9 mouse cellular contexts compared by ENCODE assay signal in the genomic region with DNA sequence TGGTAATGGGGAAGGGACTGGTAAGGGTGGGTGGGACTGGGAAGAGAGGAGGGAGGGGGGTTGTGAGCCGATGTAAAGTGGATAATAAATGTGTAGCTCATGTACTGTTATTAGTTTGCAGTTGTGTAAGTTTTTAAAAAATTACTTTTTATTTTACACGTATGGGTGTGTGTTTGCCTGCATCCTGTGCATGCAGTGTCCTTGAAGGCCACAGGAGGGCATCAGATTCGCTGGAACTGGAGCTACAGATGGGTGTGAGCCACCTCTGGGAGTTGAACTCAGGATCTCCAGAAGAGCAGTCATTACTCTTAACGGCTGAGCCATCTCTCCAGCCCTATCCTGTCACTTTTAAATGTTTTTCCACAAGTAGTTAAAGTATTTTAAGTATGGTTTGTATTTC. TPM values are rescaled to one million over a fixed set of nuclear protein-coding genes. Genes with fewer than 3 reads are reported as not detected.
DNase-seq lines count a peak whose midpoint lies in the region; ATAC-seq and TF ChIP-seq lines count a peak whose summit lies in the region.
"Had no signal": no experiment of that assay in that cellular context is flagged by ENCODE, and none has a peak within 500 bp of the region (broad histone marks: within the 10 kb centered on the region; RNA-seq: fewer than 3 reads in every experiment).

No protein-coding gene starts in this region.

- in situ Hi-C loops in Patski (cut with MboI; ENCODE audit: low pct_unique_long_range_greater_than_20kb), result no loop called here

- no peak overlapping the region for H3K9ac ChIP-seq in intestine, postnatal 0 days (ENCODE audit: low read depth, low read length)
- no peak overlapping the region for H3K9ac ChIP-seq in intestine, embryonic 15.5 days
- no peak overlapping the region for H3K9ac ChIP-seq in liver, embryonic 14.5 days (replicated peaks)
- no peak overlapping the region for H3K9ac ChIP-seq in hindbrain, embryonic 16.5 days (ENCODE audit: low read depth, low read length)

- TF ChIP-seq CTCF in intestine, postnatal 0 days (IDR thresholded peaks at IDR 0.05; ENCODE audit: low read depth), result peak; percentile 74
- peak; percentile 89 for TF ChIP-seq CTCF in Patski (IDR thresholded peaks at IDR 0.05)
- TF ChIP-seq CTCF in liver, embryonic 14.5 days (IDR thresholded peaks at IDR 0.05; ENCODE audit: low read depth), result peak; percentile 77

- H3K27ac ChIP-seq in intestine, postnatal 0 days (ENCODE audit: low read depth, low read length), result peak overlapping the region; percentile 35; the same call in 1 of the 2 replicates
- no peak overlapping the region for H3K27ac ChIP-seq in intestine, embryonic 15.5 days
- no peak overlapping the region for H3K27ac ChIP-seq in liver, embryonic 14.5 days
- H3K27ac ChIP-seq in hindbrain, embryonic 16.5 days (ENCODE audit: low read depth, low read length), result no peak overlapping the region

- no peaks in the 10 kb centered on the region for H3K36me3 ChIP-seq in intestine, postnatal 0 days (ENCODE audit: control insufficient read depth, insufficient read depth)
- H3K36me3 ChIP-seq in intestine, embryonic 15.5 days, result no peaks in the 10 kb centered on the region
- no peaks in the 10 kb centered on the region for H3K36me3 ChIP-seq in liver, embryonic 14.5 days (replicated peaks; ENCODE audit: control insufficient read depth, insufficient read depth, low read depth)
- H3K36me3 ChIP-seq in hindbrain, embryonic 16.5 days (ENCODE audit: control insufficient read depth, insufficient read depth, low read length), result no peaks in the 10 kb centered on the region; the same call in 1 of the 2 replicates

- POLR2A ChIA-PET in Patski (lab: Charles Lee), result no interaction called here

- peaks cover 2% of the 10 kb centered on the region for H3K4me1 ChIP-seq in intestine, postnatal 0 days (replicated peaks; ENCODE audit: control insufficient read depth, insufficient read depth, low read length)
- H3K4me1 ChIP-seq in intestine, embryonic 15.5 days (replicated peaks), result peaks cover 10% of the 10 kb centered on the region
- peaks cover 15 to 24% of the 10 kb centered on the region in 2 experiments for H3K4me1 ChIP-seq in liver, embryonic 14.5 days (replicated peaks; ENCODE audit: control insufficient read depth in 2 of 2, insufficient read depth in 2 of 2, low read length in 1 of 2)
- peaks cover 23% of the 10 kb centered on the region for H3K4me1 ChIP-seq in hindbrain, embryonic 16.5 days (ENCODE audit: control insufficient read depth, insufficient read depth, low read depth, low read length)

- DNase-seq in 416B (ENCODE audit: low read depth) (peak; percentile 73), Patski (ENCODE audit: low read depth, low spot score) (no peak)
- DNase-seq in liver, embryonic 14.5 days (ENCODE audit: low read depth in 3 of 3, low spot score in 3 of 3), result peak in 1 of 3 experiments; percentile 26
- peak; percentile 72 for DNase-seq in thymus, postnatal 25 days

- no peak overlapping the region for H3K4me3 ChIP-seq in intestine, postnatal 0 days (ENCODE audit: low read depth, low read length)
- H3K4me3 ChIP-seq in intestine, embryonic 15.5 days (replicated peaks), result no peak overlapping the region
- H3K4me3 ChIP-seq in liver, embryonic 14.5 days (ENCODE audit: insufficient read depth in 1 of 2, low read depth in 2 of 2, low read length in 2 of 2), result no peak overlapping the region
- H3K4me3 ChIP-seq in hindbrain, embryonic 16.5 days (ENCODE audit: low read length), result no peak overlapping the region

- no peak overlapping the region for H3K4me2 ChIP-seq in intestine, postnatal 0 days (replicated peaks; ENCODE audit: low read depth)
- no peak overlapping the region for H3K4me2 ChIP-seq in intestine, embryonic 15.5 days (replicated peaks)
- H3K4me2 ChIP-seq in liver, embryonic 14.5 days (ENCODE audit: low read depth), result no peak overlapping the region
- no peak overlapping the region for H3K4me2 ChIP-seq in hindbrain, embryonic 16.5 days (ENCODE audit: low read length)

- ATAC-seq in intestine, postnatal 0 days, result no peak
- no peak for ATAC-seq in intestine, embryonic 15.5 days
- no peak for ATAC-seq in Patski
- no peak for ATAC-seq in liver, embryonic 14.5 days (ENCODE audit: insufficient read depth)
- ATAC-seq in hindbrain, embryonic 16.5 days, result no peak
- ATAC-seq in megakaryocyte, adult 5-6 weeks (ENCODE audit: poor library complexity, severe bottlenecking), result no peak

- TF ChIP-seq EP300 in liver, embryonic 14.5 days (IDR thresholded peaks at IDR 0.05; ENCODE audit: low read depth), result no peak

- no peaks in the 10 kb centered on the region for H3K27me3 ChIP-seq in intestine, postnatal 0 days (replicated peaks; ENCODE audit: control insufficient read depth, insufficient read depth, low read length)
- H3K27me3 ChIP-seq in intestine, embryonic 15.5 days (replicated peaks), result no peaks in the 10 kb centered on the region
- H3K27me3 ChIP-seq in Patski, result no peaks in the 10 kb centered on the region
- H3K27me3 ChIP-seq in liver, embryonic 14.5 days (ENCODE audit: control insufficient read depth, insufficient read depth, low read length), result no peaks in the 10 kb centered on the region
- H3K27me3 ChIP-seq in hindbrain, embryonic 16.5 days (replicated peaks; ENCODE audit: control insufficient read depth, insufficient read depth, low read length), result no peaks in the 10 kb centered on the region

- H3K9me3 ChIP-seq in intestine, postnatal 0 days (ENCODE audit: control insufficient read depth), result no peaks in the 10 kb centered on the region
- no peaks in the 10 kb centered on the region for H3K9me3 ChIP-seq in intestine, embryonic 15.5 days
- H3K9me3 ChIP-seq in liver, embryonic 14.5 days (ENCODE audit: control insufficient read depth, low read length), result no peaks in the 10 kb centered on the region
- no peaks in the 10 kb centered on the region for H3K9me3 ChIP-seq in hindbrain, embryonic 16.5 days (ENCODE audit: control insufficient read depth, low read length)

- CTCF ChIA-PET in Patski (lab: Charles Lee), result interaction anchor here (0.8 to 1.4 kb wide), 5 partner anchors 9 to 112 kb away, joined by 4 to 7 read pairs (median 6); no protein-coding TSS in a partner anchor

- WGBS in intestine, postnatal 0 days, result 72% methylated on average over 4 of the region's 4 CpGs
- WGBS in intestine, embryonic 15.5 days, result 78% methylated on average over 4 of the region's 4 CpGs
- WGBS in liver, embryonic 14.5 days (ENCODE audit: insufficient replicate concordance), result 59% methylated on average over 4 of the region's 4 CpGs
- 80% methylated on average over 4 of the region's 4 CpGs for WGBS in hindbrain, embryonic 16.5 days

RNA-seq across cellular contexts. Expression of gene Selenoi, which starts 1.5 kb away (rescaled TPM):
- 66.2 and 78.5 TPM in 2 replicates for polyA plus RNA-seq in intestine, postnatal 0 days (2015; fragmentation: Nextera tagmentation; extraction: Ambion mirVana)
- polyA plus RNA-seq in intestine, embryonic 15.5 days (2015; fragmentation: Nextera tagmentation; extraction: Ambion mirVana), result 37.3 and 38.1 TPM in 2 replicates
- polyA plus RNA-seq in Patski (2021), result 32.8 TPM
- polyA plus RNA-seq in liver, embryonic 14.5 days (2012; rRNA removed), result 13.3 and 13.5 TPM in 2 replicates
- 12.5 and 14.8 TPM in 2 replicates for polyA plus RNA-seq in liver, embryonic 14.5 days (2014; fragmentation: Nextera tagmentation; extraction: Ambion mirVana)
- polyA plus RNA-seq in hindbrain, embryonic 16.5 days (2015; fragmentation: Nextera tagmentation; extraction: Ambion mirVana), result 26.5 and 29.8 TPM in 2 replicates
- 16.1 and 17.2 TPM in 2 replicates for total RNA-seq in megakaryocyte, adult 5-6 weeks (2015)
- total RNA-seq in megakaryocyte, adult 5-6 weeks (2017), result 29.2 and 37.1 TPM in 2 replicates

RNA-seq across cellular contexts. Expression of gene Adgrf3, which starts 25.4 kb away (rescaled TPM):
- 0.07 TPM in 1 of 2 replicates, not detected in the other for polyA plus RNA-seq in intestine, postnatal 0 days (2015; fragmentation: Nextera tagmentation; extraction: Ambion mirVana)
- 0.19 and 0.38 TPM in 2 replicates for polyA plus RNA-seq in intestine, embryonic 15.5 days (2015; fragmentation: Nextera tagmentation; extraction: Ambion mirVana)
- polyA plus RNA-seq in Patski (2021), result 0.01 TPM
- 0.01 and 0.02 TPM in 2 replicates for polyA plus RNA-seq in liver, embryonic 14.5 days (2012; rRNA removed)
- not detected in 2 replicates for polyA plus RNA-seq in liver, embryonic 14.5 days (2014; fragmentation: Nextera tagmentation; extraction: Ambion mirVana)
- polyA plus RNA-seq in hindbrain, embryonic 16.5 days (2015; fragmentation: Nextera tagmentation; extraction: Ambion mirVana), result not detected in 2 replicates
- not detected in 2 replicates for total RNA-seq in megakaryocyte, adult 5-6 weeks (2015)
- not detected in 2 replicates for total RNA-seq in megakaryocyte, adult 5-6 weeks (2017)

RNA-seq across cellular contexts. Expression of gene Drc1, which starts 50.3 kb away (rescaled TPM):
- 0.72 and 1.1 TPM in 2 replicates for polyA plus RNA-seq in intestine, postnatal 0 days (2015; fragmentation: Nextera tagmentation; extraction: Ambion mirVana)
- polyA plus RNA-seq in intestine, embryonic 15.5 days (2015; fragmentation: Nextera tagmentation; extraction: Ambion mirVana), result 0.38 and 0.78 TPM in 2 replicates
- 0.36 TPM for polyA plus RNA-seq in Patski (2021)
- 0.67 and 0.73 TPM in 2 replicates for polyA plus RNA-seq in liver, embryonic 14.5 days (2012; rRNA removed)
- polyA plus RNA-seq in liver, embryonic 14.5 days (2014; fragmentation: Nextera tagmentation; extraction: Ambion mirVana), result 0.98 and 1.4 TPM in 2 replicates
- 6.3 and 7.0 TPM in 2 replicates for polyA plus RNA-seq in hindbrain, embryonic 16.5 days (2015; fragmentation: Nextera tagmentation; extraction: Ambion mirVana)
- total RNA-seq in megakaryocyte, adult 5-6 weeks (2015), result 0.11 TPM in 1 of 2 replicates, not detected in the other
- 0.28 TPM in 1 of 2 replicates, not detected in the other for total RNA-seq in megakaryocyte, adult 5-6 weeks (2017)
- polyA plus RNA-seq: heart, embryonic 14.5 days had no signal
